Mouse (Mus musculus): ENCODE data around the gene 1700019D03Rik. TPM values are rescaled to one million over a fixed set of nuclear protein-coding genes. Genes with fewer than 3 reads are reported as not detected.

1700019D03Rik gene
- total and polyA plus RNA-seq, 3 experiments, result not detected

DNA sequence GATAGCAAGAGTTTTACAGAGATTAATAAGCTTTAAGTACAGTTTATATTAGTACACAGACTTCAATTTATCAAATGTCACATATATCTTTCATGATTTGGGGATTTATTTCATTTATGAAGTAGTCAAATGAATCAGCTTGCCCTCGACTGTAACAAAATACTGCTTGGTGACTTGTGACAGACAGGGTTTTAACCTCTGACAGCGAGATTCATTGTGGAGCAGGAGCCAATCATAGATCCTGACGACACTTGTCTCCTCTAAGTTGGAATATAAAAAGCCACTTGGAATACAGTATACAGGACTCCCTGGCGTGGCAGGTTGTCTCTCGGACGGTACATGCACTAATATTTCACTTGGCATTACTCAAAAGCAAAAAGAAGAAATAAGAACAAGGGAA lies 41.4 kb upstream of the 1700019D03Rik start, which contains the start of gene Mstn:
Mstn (plus strand) TSS at position 301 of the 400 bp plus-strand sequence.
- H3K4me3 ChIP-seq (ENCODE audit: control insufficient read depth in 1 of 2, insufficient read depth in 1 of 2, low read depth in 2 of 2, low read length in 2 of 2), result no peak within 1 kb of the TSS
- H3K9me3 ChIP-seq (replicated peaks; ENCODE audit: insufficient read depth, low read length), result no peaks in the 10 kb centered on the region
- H3K4me1 ChIP-seq (ENCODE audit: control insufficient read depth in 1 of 2, insufficient read depth in 2 of 2, low read length in 2 of 2), result no peaks in the 10 kb centered on the region
- no peak within 1 kb of the TSS for H3K9ac ChIP-seq (ENCODE audit: control insufficient read depth, low read depth, low read length, poor library complexity, severe bottlenecking)
- no peaks in the 10 kb centered on the region for H3K79me2 ChIP-seq (ENCODE audit: control insufficient read depth, insufficient read depth, low read length, poor library complexity)
- TF ChIP-seq SIN3A (IDR thresholded peaks at IDR 0.05; ENCODE audit: low read length) (no peak), KAT2A (conservative IDR thresholded peaks at IDR 0.05; ENCODE audit: low read depth, low read length) (no peak), ELF1 (IDR thresholded peaks at IDR 0.05; ENCODE audit: low read depth, low read length) (no peak), POLR2AphosphoS5 (IDR thresholded peaks at IDR 0.05; ENCODE audit: borderline replicate concordance, low read depth, low read length) (no peak), CHD1 (IDR thresholded peaks at IDR 0.05; ENCODE audit: low read depth, low read length) (no peak), TAL1 (IDR thresholded peaks at IDR 0.05; ENCODE audit: low read length) (no peak), MAFK (IDR thresholded peaks at IDR 0.05; ENCODE audit: borderline replicate concordance, low read depth, low read length) (no peak), MYB (IDR thresholded peaks at IDR 0.05; ENCODE audit: low read depth, low read length) (no peak), GATA1 (IDR thresholded peaks at IDR 0.05; ENCODE audit: low read depth, low read length) (no peak), MAX (IDR thresholded peaks at IDR 0.05; ENCODE audit: low read length) (no peak), EP300 (IDR thresholded peaks at IDR 0.05; ENCODE audit: low read depth in 1 of 2, low read length in 2 of 2) (no peak), TBP (IDR thresholded peaks at IDR 0.05; ENCODE audit: low read depth, low read length) (no peak), ZNF384 (IDR thresholded peaks at IDR 0.05; ENCODE audit: low read depth, low read length) (no peak), NRF1 (IDR thresholded peaks at IDR 0.05; ENCODE audit: insufficient read depth, low read depth, low read length, poor library complexity, severe bottlenecking) (no peak), UBTF (IDR thresholded peaks at IDR 0.05; ENCODE audit: borderline replicate concordance, insufficient read depth, low read depth, low read length) (no peak), JUND (IDR thresholded peaks at IDR 0.05; ENCODE audit: low read depth, low read length) (no peak), POLR2A (IDR thresholded peaks at IDR 0.05; ENCODE audit: control insufficient read depth in 1 of 2, insufficient read depth in 1 of 2, low read depth in 1 of 2, low read length in 2 of 2, poor library complexity in 1 of 2) (no peak), E2F4 (IDR thresholded peaks at IDR 0.05; ENCODE audit: borderline replicate concordance, low read depth, low read length) (no peak)
- no peak within 1 kb of the TSS for H3K27ac ChIP-seq (ENCODE audit: control insufficient read depth, low read depth, low read length)
- peaks cover 0 to 5% of the 10 kb centered on the region in 2 experiments for H3K27me3 ChIP-seq (ENCODE audit: control insufficient read depth in 1 of 2, insufficient read depth in 2 of 2, low read length in 2 of 2)
- DNase-seq (ENCODE audit: low read depth, low spot score), result no peak
- no peaks in the 10 kb centered on the region for H3K36me3 ChIP-seq (ENCODE audit: control insufficient read depth in 1 of 2, insufficient read depth in 2 of 2, low read length in 2 of 2)

- no peak for TF ChIP-seq TAL1 (IDR thresholded peaks at IDR 0.05; ENCODE audit: low read length)
- no peak for TF ChIP-seq ZKSCAN1 (IDR thresholded peaks at IDR 0.05; ENCODE audit: low read depth, low read length)
- no peak for TF ChIP-seq ELF1 (IDR thresholded peaks at IDR 0.05; ENCODE audit: low read depth, low read length)
- TF ChIP-seq TBP (IDR thresholded peaks at IDR 0.05; ENCODE audit: low read depth, low read length), result no peak
- no peak for TF ChIP-seq GABPA (IDR thresholded peaks at IDR 0.05; ENCODE audit: low read depth, low read length)
- no peak for TF ChIP-seq POLR2AphosphoS2 (IDR thresholded peaks at IDR 0.05; ENCODE audit: low read length)
- no peak for TF ChIP-seq USF2 (IDR thresholded peaks at IDR 0.05; ENCODE audit: borderline replicate concordance in 1 of 2, insufficient read depth in 1 of 2, low read depth in 1 of 2, low read length in 2 of 2)
- no peak for DNase-seq (ENCODE audit: low read depth, low spot score)
- H3K27ac ChIP-seq (ENCODE audit: control insufficient read depth, low read depth, low read length), result no peak overlapping the region
- H3K9me3 ChIP-seq (replicated peaks; ENCODE audit: insufficient read depth, low read length), result no peaks in the 10 kb centered on the region
- no peaks in the 10 kb centered on the region for H3K36me3 ChIP-seq (ENCODE audit: control insufficient read depth in 1 of 2, insufficient read depth in 2 of 2, low read length in 2 of 2)
- peaks cover 0 to 4% of the 10 kb centered on the region in 2 experiments for H3K27me3 ChIP-seq (ENCODE audit: control insufficient read depth in 1 of 2, insufficient read depth in 2 of 2, low read length in 2 of 2)
- no peak overlapping the region for H3K4me3 ChIP-seq (ENCODE audit: control insufficient read depth in 1 of 2, insufficient read depth in 1 of 2, low read depth in 2 of 2, low read length in 2 of 2)
- no peaks in the 10 kb centered on the region for H3K79me2 ChIP-seq (ENCODE audit: control insufficient read depth, insufficient read depth, low read length, poor library complexity)
- H3K9ac ChIP-seq (ENCODE audit: control insufficient read depth, low read depth, low read length, poor library complexity, severe bottlenecking), result no peak overlapping the region
- no peaks in the 10 kb centered on the region for H3K4me1 ChIP-seq (ENCODE audit: control insufficient read depth in 1 of 2, insufficient read depth in 2 of 2, low read length in 2 of 2)
These were observed 40.5 kb upstream of the 1700019D03Rik start for GRCm38 (mm10) chr1:53060499-53060898.
